Mouse (Mus musculus) MEL (cell line): ENCODE data around the gene Gm21970.

ENCODE experiments used
- CTCF ChIP-seq, 3 experiments: IDR thresholded peaks in 2 of 3; conservative IDR thresholded peaks in 1 of 3; 2 replicates each; pipeline ENCODE4 v1.5.1; 2011 to 2012; ENCODE audit warnings: low read length in 3 of 3, low read depth in 2 of 3, mild to moderate bottlenecking in 2 of 3, improper control_type of control experiment in 1 of 3, inconsistent platforms in 1 of 3, mixed read lengths in 1 of 3, moderate library complexity in 1 of 3; ENCODE audit not compliant: control insufficient read depth in 1 of 3, insufficient read depth in 1 of 3, poor library complexity in 1 of 3, severe bottlenecking in 1 of 3
- E2F4 ChIP-seq: IDR thresholded peaks from 2 replicates; pipeline ENCODE4 v1.6.1; 2011; ENCODE audit warnings: low read depth, low read length, improper control_type of control experiment, borderline replicate concordance
- EP300 ChIP-seq, 2 experiments: IDR thresholded peaks; 2 replicates each; pipeline ENCODE4 v1.6.1; 2011; ENCODE audit warnings: improper control_type of control experiment in 2 of 2, low read length in 2 of 2, low read depth in 1 of 2, mild to moderate bottlenecking in 1 of 2
- JUND ChIP-seq: IDR thresholded peaks from 2 replicates; pipeline ENCODE4 v1.6.1; 2011; ENCODE audit warnings: low read depth, mild to moderate bottlenecking, improper control_type of control experiment, low read length
- RAD21 ChIP-seq: IDR thresholded peaks from 2 replicates; pipeline ENCODE4 v1.6.1; 2011; ENCODE audit warnings: mild to moderate bottlenecking, low read depth, low read length, improper control_type of control experiment
- TAL1 ChIP-seq: IDR thresholded peaks from 2 replicates; pipeline ENCODE4 v1.6.1; 2012; ENCODE audit warnings: mild to moderate bottlenecking, inconsistent platforms, low read length, moderate library complexity, mixed read lengths
- TCF12 ChIP-seq: IDR thresholded peaks from 2 replicates; pipeline ENCODE4 v1.6.1; 2014; ENCODE audit warnings: low read depth, mild to moderate bottlenecking, inconsistent platforms, low read length, improper control_type of control experiment, moderate library complexity
- ZMIZ1 ChIP-seq: IDR thresholded peaks from 2 replicates; pipeline ENCODE4 v1.6.1; 2012; ENCODE audit warnings: low read depth, mild to moderate bottlenecking, inconsistent platforms, low read length, improper control_type of control experiment, moderate library complexity

DNA sequence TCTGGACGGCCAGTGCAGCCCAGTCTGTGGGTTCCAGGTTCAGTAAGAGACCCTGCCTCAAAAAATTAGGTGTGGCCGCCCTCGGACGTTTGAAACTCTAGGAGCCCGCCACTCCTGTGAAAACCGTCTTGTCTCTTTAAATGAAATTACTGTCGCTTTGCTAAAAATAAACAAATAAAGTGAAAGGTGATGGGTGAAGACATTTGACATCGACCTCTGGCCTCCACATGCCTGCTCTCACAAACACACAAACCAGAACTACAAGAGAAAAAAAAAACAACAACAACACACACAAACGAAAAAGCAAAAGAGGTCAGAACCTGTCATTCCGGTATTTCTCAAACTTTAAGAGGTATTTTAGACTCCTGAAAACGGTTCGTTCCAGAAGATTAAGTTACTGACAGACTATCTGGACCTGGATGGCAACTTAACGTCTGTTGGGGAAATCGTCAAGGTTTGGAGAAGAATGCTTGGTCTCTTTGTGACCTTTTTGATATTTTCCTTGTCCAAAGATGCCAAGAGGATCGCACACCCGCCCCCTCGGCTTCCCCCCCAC lies 13.0 kb upstream of the Gm21970 start:
- TF ChIP-seq CTCF (IDR thresholded peaks at IDR 0.05 in 2 of 3, conservative IDR thresholded peaks at IDR 0.05 in 1 of 3; ENCODE audit: control insufficient read depth in 1 of 3, insufficient read depth in 1 of 3, low read depth in 2 of 3, low read length in 3 of 3, poor library complexity in 1 of 3, severe bottlenecking in 1 of 3): no peak
- TF ChIP-seq JUND: no peak
- no peak for TF ChIP-seq E2F4
- no peak for TF ChIP-seq ZMIZ1
- TF ChIP-seq TCF12: no peak
- TF ChIP-seq RAD21: no peak
- no peak for TF ChIP-seq EP300 (IDR thresholded peaks at IDR 0.05; ENCODE audit: low read depth in 1 of 2, low read length in 2 of 2)
- TF ChIP-seq TAL1: no peak
